Mouse (Mus musculus): ENCODE results near the gene Nfrkb.

DNA sequence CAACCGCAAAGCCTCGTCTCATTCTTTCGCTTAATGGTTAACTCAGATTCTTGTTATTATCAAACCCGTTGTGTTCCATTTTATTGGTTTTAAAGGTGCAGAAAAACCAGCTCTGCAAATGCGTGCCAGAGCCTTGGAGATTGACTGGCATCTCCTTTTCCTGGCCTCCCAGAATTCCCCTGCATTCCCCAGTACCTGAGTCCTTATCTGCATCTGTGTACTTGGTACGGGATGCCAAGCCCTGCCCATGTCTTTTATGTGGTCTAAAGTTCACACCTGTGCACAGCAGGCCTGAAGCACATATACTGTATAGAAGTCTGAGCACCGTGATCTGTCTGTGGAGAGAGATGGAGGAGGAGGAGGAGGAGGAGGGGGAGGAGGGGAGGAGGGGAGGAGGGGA lies 51.9 kb downstream of the Nfrkb start:
- TF ChIP-seq TAL1 (IDR thresholded peaks at IDR 0.05; ENCODE audit: low read length) (no peak), GATA1 (IDR thresholded peaks at IDR 0.05; ENCODE audit: low read length) (no peak)

Measured in erythroblast, embryonic 14.5 days (primary cell).